Mouse (Mus musculus) MEL (cell line): ENCODE measurements at regions not wholly inside any gene's neighbourhood (a gene's known extent, or its start where the extent isn't known, plus 50 kb on each side); places are given as distances from the start of the nearest gene placed in this dataset.

Experiments
- CTCF ChIP-seq, 3 experiments: IDR thresholded peaks in 2 of 3; conservative IDR thresholded peaks in 1 of 3; 2 replicates each; pipeline ENCODE4 v1.5.1; 2011 to 2012; ENCODE audit warnings: low read length in 3 of 3, low read depth in 2 of 3, mild to moderate bottlenecking in 2 of 3, improper control_type of control experiment in 1 of 3, inconsistent platforms in 1 of 3, mixed read lengths in 1 of 3, moderate library complexity in 1 of 3; ENCODE audit not compliant: control insufficient read depth in 1 of 3, insufficient read depth in 1 of 3, poor library complexity in 1 of 3, severe bottlenecking in 1 of 3
- POLR2A ChIP-seq, 2 experiments: IDR thresholded peaks; 2 replicates each; pipeline ENCODE4 v1.6.1; 2011 to 2012; ENCODE audit warnings: low read length in 2 of 2, mild to moderate bottlenecking in 2 of 2, control low read depth in 1 of 2, improper control_type of control experiment in 1 of 2, low read depth in 1 of 2, moderate library complexity in 1 of 2; ENCODE audit not compliant: control insufficient read depth in 1 of 2, insufficient read depth in 1 of 2, poor library complexity in 1 of 2
- TCF12 ChIP-seq: IDR thresholded peaks from 2 replicates; pipeline ENCODE4 v1.6.1; 2014; ENCODE audit warnings: low read depth, mild to moderate bottlenecking, inconsistent platforms, low read length, improper control_type of control experiment, moderate library complexity

GRCm38 (mm10) chr4:89440821-89441220 lies 130.0 kb upstream of the Cdkn2b start:
- no peak for TF ChIP-seq POLR2A (IDR thresholded peaks at IDR 0.05; ENCODE audit: control insufficient read depth in 1 of 2, insufficient read depth in 1 of 2, low read depth in 1 of 2, low read length in 2 of 2, poor library complexity in 1 of 2)
- no peak for TF ChIP-seq CTCF (IDR thresholded peaks at IDR 0.05 in 2 of 3, conservative IDR thresholded peaks at IDR 0.05 in 1 of 3; ENCODE audit: control insufficient read depth in 1 of 3, insufficient read depth in 1 of 3, low read depth in 2 of 3, low read length in 3 of 3, poor library complexity in 1 of 3, severe bottlenecking in 1 of 3)
- no peak for TF ChIP-seq TCF12
